Mouse (Mus musculus) embryonic facial prominence, embryonic 12.5 days (tissue): ENCODE data around the gene Hoxc6. TPM values are rescaled to one million over a fixed set of nuclear protein-coding genes. Genes with fewer than 3 reads are reported as not detected.

ENCODE experiments used
- ATAC-seq: fragments of 200-750 bp; cut with Nextera tagmentation; 2 replicates; pipeline ENCODE4 v1.8.0; 2017; ENCODE audit not compliant: insufficient number of reproducible peaks, insufficient read depth, low FRiP score, low TSS enrichment
- H3K27ac ChIP-seq: fragments of 300-500 bp; sonication (generic); 2 replicates; pipeline ENCODE4 v1.5.1; 2016; ENCODE audit warnings: mild to moderate bottlenecking
- H3K27me3 ChIP-seq: fragments of 300-500 bp; sonication (generic); 2 replicates; pipeline ENCODE4 v1.6.1; 2016; ENCODE audit warnings: mild to moderate bottlenecking, moderate library complexity
- H3K36me3 ChIP-seq: fragments of 300-500 bp; sonication (generic); 2 replicates; pipeline ENCODE4 v1.6.1; 2016; ENCODE audit warnings: mild to moderate bottlenecking
- H3K4me1 ChIP-seq: fragments of 300-500 bp; sonication (generic); 2 replicates; pipeline ENCODE4 v1.6.1; 2016
- H3K4me2 ChIP-seq: fragments of 300-500 bp; sonication (generic); replicated peaks from 2 replicates; pipeline ENCODE4 v1.6.1; 2016; ENCODE audit warnings: mild to moderate bottlenecking, moderate library complexity
- H3K4me3 ChIP-seq: fragments of 300-500 bp; sonication (generic); 2 replicates; pipeline ENCODE4 v1.5.1; 2016; ENCODE audit warnings: mild to moderate bottlenecking
- H3K9ac ChIP-seq: fragments of 300-500 bp; sonication (generic); 2 replicates; pipeline ENCODE4 v1.6.1; 2016; ENCODE audit warnings: mild to moderate bottlenecking, moderate library complexity
- H3K9me3 ChIP-seq: fragments of 300-500 bp; sonication (generic); 2 replicates; pipeline ENCODE4 v1.6.1; 2016; ENCODE audit warnings: mild to moderate bottlenecking, moderate library complexity
- WGBS: fragments of 180-500 bp; shearing (Covaris S2); methylation state at CpG from one replicate; pipeline ENCODE4 v1.1.7; 2016; 5-methylcytosine and 5-hydroxymethylcytosine counted together
- polyA plus RNA-seq: library from polyadenylated mRNA; unstranded; fragments of >200 nt; fragmentation: Nextera tagmentation; extraction: Ambion mirVana; gene quantifications from 2 replicates; pipeline ENCODE4 v1.2.1, GENCODE M21; 2016

Hoxc6 gene
- polyA plus RNA-seq, 1 experiment from 2014 or later = not detected

DNA sequence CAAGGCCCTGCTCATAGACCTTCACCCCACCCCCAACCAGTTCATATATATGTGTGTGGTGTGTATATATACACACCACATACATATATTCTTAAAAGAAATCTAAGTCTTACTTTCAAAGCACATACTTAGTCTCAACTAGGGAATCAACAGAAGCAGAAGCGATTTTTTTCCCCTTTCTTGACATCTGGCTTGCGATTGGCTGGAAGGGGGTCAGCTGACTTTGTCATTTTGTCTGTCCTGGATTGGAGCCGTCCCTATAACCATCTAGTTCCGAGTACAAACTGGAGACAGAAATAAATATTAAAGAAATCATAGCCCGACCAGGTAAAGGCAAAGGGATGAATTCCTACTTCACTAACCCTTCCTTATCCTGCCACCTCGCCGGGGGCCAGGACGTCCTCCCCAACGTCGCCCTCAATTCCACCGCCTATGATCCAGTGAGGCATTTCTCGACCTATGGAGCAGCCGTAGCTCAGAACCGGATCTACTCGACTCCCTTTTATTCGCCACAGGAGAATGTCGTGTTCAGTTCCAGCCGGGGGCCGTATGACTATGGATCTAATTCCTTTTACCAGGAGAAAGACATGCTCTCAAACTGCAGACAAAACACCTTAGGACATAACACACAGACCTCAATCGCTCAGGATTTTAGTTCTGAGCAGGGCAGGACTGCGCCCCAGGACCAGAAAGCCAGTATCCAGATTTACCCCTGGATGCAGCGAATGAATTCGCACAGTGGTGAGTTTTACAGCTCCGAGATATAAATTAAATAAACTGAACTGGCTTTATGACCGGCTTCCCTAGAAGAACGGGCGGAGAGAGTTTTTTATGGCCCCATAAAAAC is 11.4 kb downstream of the Hoxc6 start:
- Histone ChIP-seq H3K4me1 (no peaks in the 10 kb centered on the region), H3K36me3 (no peaks in the 10 kb centered on the region), H3K4me2 (no peak overlapping the region), H3K27ac (no peak overlapping the region), H3K9ac (no peak overlapping the region), H3K4me3 (no peak overlapping the region), H3K27me3 (peaks cover 98% of the 10 kb centered on the region), H3K9me3 (no peaks in the 10 kb centered on the region)
- no peak for ATAC-seq
- WGBS = 1% methylated on average over 27 of the region's 27 CpGs

DNA sequence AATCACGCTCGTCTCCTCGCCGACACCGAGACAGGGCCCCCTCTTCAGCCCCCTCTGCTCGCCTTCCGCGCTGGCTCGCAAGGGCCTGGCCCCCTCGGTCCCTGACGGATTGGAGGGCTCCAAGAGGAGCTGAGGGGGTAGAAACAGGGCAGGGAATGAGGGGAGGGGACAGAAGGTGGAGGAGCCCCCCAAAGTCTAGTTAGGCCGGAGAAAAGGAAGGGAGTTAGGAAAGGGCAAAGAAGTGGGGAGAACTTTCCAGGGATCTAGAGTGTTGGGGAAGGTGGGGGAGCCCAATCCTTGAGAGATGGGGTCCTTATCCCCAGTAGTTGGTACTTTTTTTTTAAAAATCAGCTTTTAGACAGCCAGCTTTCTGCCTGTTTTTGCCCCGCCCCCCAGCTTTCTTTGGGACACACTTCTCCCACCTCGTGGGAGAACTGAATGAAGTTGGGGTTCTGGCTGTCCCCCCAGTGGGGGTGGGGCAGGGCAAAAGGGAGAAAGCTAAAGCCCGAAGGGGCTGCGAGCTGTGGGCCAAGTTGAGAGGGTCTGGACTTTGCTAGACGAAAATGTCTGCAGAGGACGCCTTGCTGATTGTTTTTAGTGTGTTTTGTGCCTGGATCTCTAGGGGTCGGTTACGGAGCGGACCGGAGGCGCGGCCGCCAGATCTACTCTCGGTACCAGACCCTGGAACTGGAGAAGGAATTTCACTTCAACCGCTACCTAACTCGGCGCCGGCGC is 12.2 kb downstream of the Hoxc6 start:
- no peak overlapping the region for H3K4me3 ChIP-seq
- WGBS = under 1% methylated on average over 31 of the region's 31 CpGs
- no peak for ATAC-seq

GRCm38 (mm10) chr15:103010847-103011555 is 12.9 kb downstream of the Hoxc6 start:
- WGBS = 1% methylated on average over 28 of the region's 28 CpGs
- no peak overlapping the region for H3K4me3 ChIP-seq
- no peak for ATAC-seq
- H3K9me3 ChIP-seq = no peaks in the 10 kb centered on the region
- H3K27ac ChIP-seq = no peak overlapping the region
- H3K36me3 ChIP-seq = no peaks in the 10 kb centered on the region
- H3K4me1 ChIP-seq = no peaks in the 10 kb centered on the region
- H3K27me3 ChIP-seq = peaks cover 98% of the 10 kb centered on the region
- no peak overlapping the region for H3K4me2 ChIP-seq
- no peak overlapping the region for H3K9ac ChIP-seq

More for the DNA sequence above, 12.2 kb downstream of the Hoxc6 start:
- H3K36me3 ChIP-seq = no peaks in the 10 kb centered on the region
- no peaks in the 10 kb centered on the region for H3K4me1 ChIP-seq
- H3K27ac ChIP-seq = no peak overlapping the region
- H3K9me3 ChIP-seq = no peaks in the 10 kb centered on the region
- no peak overlapping the region for H3K9ac ChIP-seq
- H3K4me2 ChIP-seq = no peak overlapping the region
- peaks cover 98% of the 10 kb centered on the region for H3K27me3 ChIP-seq

- Histone ChIP-seq H3K4me3 (no peak overlapping the region), H3K9ac (no peak overlapping the region)
Observed at GRCm38 (mm10) chr15:103011928-103012486, 13.9 kb downstream of the Hoxc6 start.

DNA sequence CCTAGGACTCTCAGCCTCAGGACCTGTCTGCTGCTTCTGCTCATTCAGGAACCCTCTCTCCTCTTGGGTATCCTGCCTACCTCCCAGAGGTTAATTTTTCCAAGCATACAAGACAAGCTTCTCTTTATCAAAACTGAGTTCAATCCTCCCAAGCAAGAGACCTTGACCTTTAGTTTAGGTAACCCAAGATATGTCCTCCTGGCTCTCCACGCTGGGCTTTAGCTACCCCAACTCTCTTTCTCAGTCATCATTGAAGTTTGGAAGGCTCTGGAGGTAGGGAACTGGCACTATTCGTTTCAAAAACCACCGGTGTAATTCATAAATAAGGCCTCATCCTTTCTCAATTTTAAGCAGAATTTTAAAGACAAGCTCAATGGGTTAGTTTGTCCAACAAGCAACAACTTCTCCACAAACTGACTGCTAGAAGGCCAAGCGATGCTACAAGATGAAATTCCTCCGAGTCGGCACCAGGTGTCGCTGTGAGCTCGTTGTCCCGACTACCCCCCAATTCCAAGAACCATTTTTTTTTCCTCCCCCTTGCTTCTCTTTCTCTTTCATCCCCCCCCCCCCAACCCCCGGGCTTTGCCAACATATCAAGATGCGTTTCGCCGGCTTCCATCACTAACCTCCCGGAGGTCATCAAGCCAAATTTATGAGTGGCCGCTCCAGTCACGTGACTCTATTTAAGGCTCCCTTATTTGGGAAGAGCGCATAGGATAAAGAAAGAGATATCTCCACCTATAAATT is 15.4 kb downstream of the Hoxc6 start:
- Histone ChIP-seq H3K27me3 (peaks cover 98% of the 10 kb centered on the region), H3K4me2 (peak overlapping the region; percentile 5; the same call in 1 of the 2 replicates), H3K4me3 (no peak overlapping the region), H3K36me3 (no peaks in the 10 kb centered on the region), H3K9ac (no peak overlapping the region), H3K4me1 (no peaks in the 10 kb centered on the region), H3K9me3 (no peaks in the 10 kb centered on the region), H3K27ac (no peak overlapping the region)
- ATAC-seq = no peak
- 3% methylated on average over 17 of the region's 17 CpGs for WGBS

More at GRCm38 (mm10) chr15:103011928-103012486, 13.9 kb downstream of the Hoxc6 start:
- H3K27ac ChIP-seq = no peak overlapping the region
- no peaks in the 10 kb centered on the region for H3K4me1 ChIP-seq
- H3K9me3 ChIP-seq = no peaks in the 10 kb centered on the region
- no peak for ATAC-seq
- WGBS = 2% methylated on average over 26 of the region's 26 CpGs
- H3K4me2 ChIP-seq = no peak overlapping the region; the same call in 1 of the 2 replicates
- H3K36me3 ChIP-seq = no peaks in the 10 kb centered on the region
- peaks cover 98% of the 10 kb centered on the region for H3K27me3 ChIP-seq

DNA sequence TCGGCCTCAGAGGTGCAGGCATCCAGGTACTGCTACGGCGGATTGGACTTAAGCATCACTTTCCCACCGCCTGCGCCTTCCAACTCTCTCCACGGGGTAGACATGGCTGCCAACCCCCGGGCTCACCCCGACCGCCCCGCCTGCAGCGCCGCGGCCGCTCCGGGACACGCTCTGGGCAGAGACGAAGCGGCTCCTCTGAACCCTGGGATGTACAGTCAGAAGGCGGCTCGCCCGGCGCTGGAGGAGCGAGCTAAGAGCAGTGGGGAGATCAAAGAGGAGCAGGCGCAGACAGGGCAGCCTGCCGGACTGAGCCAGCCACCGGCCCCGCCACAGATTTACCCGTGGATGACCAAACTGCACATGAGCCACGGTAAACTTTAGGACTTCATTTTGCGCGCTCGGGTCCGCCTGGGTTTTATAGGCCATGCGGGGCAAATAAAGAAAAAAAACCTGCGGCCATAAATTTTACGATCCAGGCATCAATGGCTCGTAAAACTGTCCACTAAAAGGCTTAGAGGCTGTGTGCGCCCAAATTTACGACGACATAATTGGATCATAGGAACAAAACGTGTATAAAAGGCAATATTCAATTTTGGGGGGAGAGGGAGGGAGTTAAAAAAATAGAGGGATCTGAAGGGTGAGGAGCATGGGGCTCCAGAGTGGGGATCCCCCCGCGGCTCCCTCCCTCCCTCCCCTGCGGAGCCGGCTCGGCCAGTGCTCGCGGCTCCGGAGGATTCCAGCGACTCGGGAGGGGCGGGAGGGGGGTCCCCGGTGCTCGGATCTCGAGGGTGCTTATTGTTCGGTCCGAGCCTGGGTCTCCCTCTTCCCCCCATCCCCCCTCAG is 16.3 kb downstream of the Hoxc6 start:
- Histone ChIP-seq H3K9me3 (no peaks in the 10 kb centered on the region), H3K4me3 (0 out of 2 replicates have a peak overlapping the region, but pooled peaks have one; percentile 9), H3K9ac (no peak overlapping the region), H3K4me2 (peak overlapping the region; percentile 19; the same call in 1 of the 2 replicates), H3K4me1 (no peaks in the 10 kb centered on the region), H3K27ac (no peak overlapping the region), H3K36me3 (no peaks in the 10 kb centered on the region), H3K27me3 (peaks cover 98% of the 10 kb centered on the region)
- peak; percentile 44; the same call in 1 of the 2 replicates for ATAC-seq
- whole genome bisulfite sequencing = 1% methylated on average over 43 of the region's 57 CpGs

DNA sequence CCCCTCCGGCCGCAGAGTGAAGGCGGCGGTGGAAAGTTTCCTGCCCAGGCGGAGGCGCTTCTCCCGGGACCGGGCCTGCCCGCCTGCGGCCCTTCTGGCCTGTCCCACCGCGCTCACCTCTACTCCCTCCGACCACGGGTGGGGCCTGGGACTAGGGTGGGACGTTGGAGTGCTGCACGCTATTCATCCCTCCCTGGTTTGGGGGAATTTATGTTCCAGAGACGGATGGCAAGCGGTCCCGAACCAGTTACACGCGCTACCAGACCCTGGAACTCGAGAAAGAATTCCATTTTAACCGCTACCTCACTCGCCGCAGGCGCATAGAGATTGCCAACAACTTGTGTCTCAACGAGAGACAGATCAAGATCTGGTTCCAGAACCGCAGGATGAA is 16.9 kb downstream of the Hoxc6 start:
- Histone ChIP-seq H3K27ac (no peak overlapping the region), H3K4me1 (no peaks in the 10 kb centered on the region), H3K9ac (no peak overlapping the region), H3K4me2 (0 out of 2 replicates have a peak overlapping the region, but pooled peaks have one; percentile 3), H3K9me3 (no peaks in the 10 kb centered on the region), H3K4me3 (0 out of 2 replicates have a peak overlapping the region, but pooled peaks have one; percentile 7), H3K36me3 (no peaks in the 10 kb centered on the region), H3K27me3 (peaks cover 98% of the 10 kb centered on the region)
- ATAC-seq = no peak
- WGBS = under 1% methylated on average over 28 of the region's 28 CpGs

GRCm38 (mm10) chr15:103015406-103016166 is 17.5 kb downstream of the Hoxc6 start:
- peaks cover 98% of the 10 kb centered on the region for H3K27me3 ChIP-seq
- H3K9me3 ChIP-seq = no peaks in the 10 kb centered on the region
- H3K4me3 ChIP-seq = no peak overlapping the region
- no peak overlapping the region for H3K4me2 ChIP-seq
- no peak overlapping the region for H3K27ac ChIP-seq
- no peak overlapping the region for H3K9ac ChIP-seq
- no peaks in the 10 kb centered on the region for H3K36me3 ChIP-seq
- ATAC-seq = no peak
- WGBS = 3% methylated on average over 19 of the region's 19 CpGs
- H3K4me1 ChIP-seq = no peaks in the 10 kb centered on the region

GRCm38 (mm10) chr15:103018636-103019035 is 20.6 kb downstream of the Hoxc6 start, which contains the start of gene Hoxc4:
Gene Hoxc4 (plus strand): TSS chr15:103018934.
- H3K9me3 ChIP-seq = no peaks in the 10 kb centered on the region
- no peak within 1 kb of the TSS for H3K9ac ChIP-seq
- no peak within 1 kb of the TSS for H3K4me2 ChIP-seq
- H3K36me3 ChIP-seq = no peaks in the 10 kb centered on the region
- no peak for ATAC-seq
- H3K27ac ChIP-seq = no peak within 1 kb of the TSS
- H3K4me3 ChIP-seq = no peak within 1 kb of the TSS
- H3K27me3 ChIP-seq = peaks cover 100% of the 10 kb centered on the region
- 4% methylated on average over 9 of the region's 9 CpGs for WGBS
- H3K4me1 ChIP-seq = no peaks in the 10 kb centered on the region
